Mouse (Mus musculus): Measurements from ENCODE around the gene Trim38. TPM values are rescaled to one million over a fixed set of nuclear protein-coding genes. Genes with fewer than 3 reads are reported as not detected.
"Not testable (repeated sequence)": the region's sequence is repeated elsewhere in the genome, so short reads cannot be mapped to it uniquely, and the experiment has no call there.

The Trim38 gene
- polyA plus RNA-seq, 1 experiment from 2014 or later: 0.24 TPM

GRCm38 (mm10) chr13:23743215-23743614 lies 26.5 kb upstream of the Trim38 start:
- Histone ChIP-seq H3K4me2 (peak overlapping the region; percentile 10), H3K9ac (ENCODE audit: low read depth, low read length) (no peak overlapping the region), H3K4me3 (ENCODE audit: low read depth, low read length) (no peak overlapping the region), H3K27me3 (ENCODE audit: control insufficient read depth, insufficient read depth, low read length) (no peaks in the 10 kb centered on the region), H3K4me1 (ENCODE audit: control insufficient read depth, insufficient read depth, low read length) (peaks cover 9% of the 10 kb centered on the region), H3K27ac (ENCODE audit: low read depth, low read length) (0 out of 2 replicates have a peak overlapping the region, but pooled peaks have one; percentile 22), H3K9me3 (replicated peaks; ENCODE audit: control insufficient read depth, low read length) (no peaks in the 10 kb centered on the region), H3K36me3 (ENCODE audit: control insufficient read depth, insufficient read depth, low read length) (no peaks in the 10 kb centered on the region)
- 80% methylated on average over 5 of the region's 5 CpGs for WGBS (ENCODE audit: insufficient replicate concordance)
- ATAC-seq (replicated peaks; ENCODE audit: insufficient number of reproducible peaks, low FRiP score, low TSS enrichment): no peak

- H3K27me3 ChIP-seq (ENCODE audit: control insufficient read depth, insufficient read depth, low read length): no peaks in the 10 kb centered on the region
- ATAC-seq (replicated peaks; ENCODE audit: insufficient number of reproducible peaks, low FRiP score, low TSS enrichment): no peak
- H3K27ac ChIP-seq (ENCODE audit: low read depth, low read length): peak overlapping the region; percentile 100; the same call in 1 of the 2 replicates
- peaks cover 9% of the 10 kb centered on the region for H3K4me1 ChIP-seq (ENCODE audit: control insufficient read depth, insufficient read depth, low read length)
- H3K9ac ChIP-seq (ENCODE audit: low read depth, low read length): peak overlapping the region; percentile 59
- peak overlapping the region; percentile 71 for H3K4me2 ChIP-seq
- no peak overlapping the region for H3K4me3 ChIP-seq (ENCODE audit: low read depth, low read length)
- H3K36me3 ChIP-seq (ENCODE audit: control insufficient read depth, insufficient read depth, low read length): no peaks in the 10 kb centered on the region
- H3K9me3 ChIP-seq (replicated peaks; ENCODE audit: control insufficient read depth, low read length): no peaks in the 10 kb centered on the region
- WGBS (ENCODE audit: insufficient replicate concordance): 50% methylated on average over 4 of the region's 4 CpGs
Measured at GRCm38 (mm10) chr13:23743963-23744362, 25.8 kb upstream of the Trim38 start.

DNA sequence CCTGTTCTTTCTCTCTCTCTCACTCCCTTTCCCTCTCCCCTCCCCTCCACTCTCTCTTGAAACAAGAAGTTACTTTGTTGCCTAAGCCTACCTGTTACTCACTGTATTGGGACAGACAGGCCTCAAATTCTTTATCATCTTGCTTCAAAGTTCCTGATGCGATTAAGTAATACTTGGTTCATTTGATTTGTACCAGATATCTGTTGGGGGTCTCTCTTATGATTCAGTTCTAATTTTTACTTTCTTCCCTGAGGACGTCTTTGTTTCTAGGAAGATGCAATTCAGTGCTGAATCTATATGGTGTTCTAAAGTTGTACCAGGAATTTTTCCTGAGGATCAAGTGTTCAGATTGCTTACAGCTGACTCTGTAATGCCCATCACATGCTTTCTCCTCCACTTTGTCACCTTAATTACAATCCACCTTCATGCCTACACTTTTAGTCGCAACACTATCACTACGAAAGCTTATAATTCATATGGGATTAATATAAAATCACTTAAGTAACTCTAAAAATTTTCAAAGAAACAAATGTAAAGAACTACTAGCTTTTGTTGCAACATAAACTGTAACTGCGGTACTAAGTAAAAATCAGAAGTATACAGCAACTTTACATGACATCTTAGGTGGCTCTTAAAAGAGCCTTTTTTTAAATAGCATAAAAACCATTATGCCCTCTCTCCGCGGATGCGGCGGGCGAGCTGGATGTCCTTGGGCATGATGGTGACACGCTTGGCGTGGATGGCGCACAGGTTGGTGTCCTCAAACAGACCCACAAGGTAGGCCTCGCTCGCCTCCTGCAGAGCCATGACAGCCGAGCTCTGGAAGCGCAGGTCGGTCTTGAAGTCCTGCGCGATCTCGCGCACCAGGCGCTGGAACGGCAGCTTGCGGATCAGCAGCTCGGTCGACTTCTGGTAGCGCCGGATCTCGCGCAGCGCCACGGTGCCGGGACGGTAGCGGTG lies 25.0 kb upstream of the Trim38 start:
- Histone ChIP-seq H3K36me3 (ENCODE audit: control insufficient read depth, insufficient read depth, low read length) (no peaks in the 10 kb centered on the region), H3K4me3 (ENCODE audit: low read depth, low read length) (peak overlapping the region; percentile 37), H3K4me1 (ENCODE audit: control insufficient read depth, insufficient read depth, low read length) (peaks cover 9% of the 10 kb centered on the region), H3K27me3 (ENCODE audit: control insufficient read depth, insufficient read depth, low read length) (no peaks in the 10 kb centered on the region), H3K4me2 (peak overlapping the region; percentile 71), H3K9ac (ENCODE audit: low read depth, low read length) (peak overlapping the region; percentile 59), H3K27ac (ENCODE audit: low read depth, low read length) (peak overlapping the region; percentile 100), H3K9me3 (replicated peaks; ENCODE audit: control insufficient read depth, low read length) (no peaks in the 10 kb centered on the region)
- ATAC-seq (replicated peaks; ENCODE audit: insufficient number of reproducible peaks, low FRiP score, low TSS enrichment): 0 out of 2 replicates have a peak, but pooled peaks have one; percentile 2
- whole genome bisulfite sequencing (ENCODE audit: insufficient replicate concordance): 2% methylated on average over 15 of the region's 36 CpGs

DNA sequence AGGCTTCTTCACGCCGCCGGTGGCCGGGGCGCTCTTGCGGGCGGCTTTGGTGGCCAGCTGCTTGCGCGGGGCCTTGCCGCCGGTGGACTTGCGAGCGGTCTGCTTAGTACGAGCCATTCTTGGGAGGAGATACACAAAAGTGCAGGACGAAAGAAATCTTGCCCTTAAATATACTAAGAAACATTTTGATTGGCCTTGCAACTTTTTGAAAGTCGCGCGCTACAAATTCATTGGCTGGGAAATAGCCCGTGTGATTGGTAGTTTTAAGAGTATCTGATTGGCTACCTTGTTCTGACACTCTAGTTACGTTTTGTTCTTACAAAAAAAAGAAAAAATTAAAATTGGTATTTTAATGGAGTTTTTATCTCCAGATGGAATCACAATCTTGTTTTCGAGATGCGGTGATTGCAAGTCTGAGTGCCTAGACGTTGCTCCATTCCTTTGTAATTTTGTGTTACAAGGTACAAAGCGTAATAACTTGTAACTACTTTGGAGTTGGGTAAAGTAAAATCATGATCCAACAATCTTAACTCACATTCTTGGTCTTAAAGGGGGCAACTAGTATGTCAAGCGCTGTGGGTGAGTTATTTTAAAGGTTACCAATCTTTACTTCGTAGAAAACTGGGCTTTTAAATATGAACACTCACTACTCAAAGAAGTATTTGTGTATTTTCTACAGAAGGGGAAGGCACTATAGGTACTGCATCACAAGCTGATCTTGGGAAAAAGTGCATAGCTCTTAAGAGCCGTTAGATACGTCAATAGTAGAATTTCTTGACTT lies 24.1 kb upstream of the Trim38 start, which contains the start of gene Hist1h3c:
Gene Hist1h3c, minus strand, starts transcription at position 222 of the 781 bp plus-strand sequence.
- H3K27me3 ChIP-seq (ENCODE audit: control insufficient read depth, insufficient read depth, low read length): no peaks in the 10 kb centered on the region
- no peaks in the 10 kb centered on the region for H3K9me3 ChIP-seq (replicated peaks; ENCODE audit: control insufficient read depth, low read length)
- ATAC-seq (replicated peaks; ENCODE audit: insufficient number of reproducible peaks, low FRiP score, low TSS enrichment): peak; percentile 61
- H3K4me2 ChIP-seq: peak within 1 kb of the TSS; percentile 71
- H3K27ac ChIP-seq (ENCODE audit: low read depth, low read length): peak within 1 kb of the TSS; percentile 100
- peak within 1 kb of the TSS; percentile 37 for H3K4me3 ChIP-seq (ENCODE audit: low read depth, low read length)
- WGBS (ENCODE audit: insufficient replicate concordance): 1% methylated on average over 24 of the region's 28 CpGs
- H3K9ac ChIP-seq (ENCODE audit: low read depth, low read length): peak within 1 kb of the TSS; percentile 80
- H3K36me3 ChIP-seq (ENCODE audit: control insufficient read depth, insufficient read depth, low read length): no peaks in the 10 kb centered on the region
- H3K4me1 ChIP-seq (ENCODE audit: control insufficient read depth, insufficient read depth, low read length): peaks cover 9% of the 10 kb centered on the region

GRCm38 (mm10) chr13:23746201-23747080 lies 23.3 kb upstream of the Trim38 start, which contains the start of gene Hist1h2bb:
Hist1h2bb (plus strand) TSS chr13:23746734.
- Histone ChIP-seq H3K4me2 (peak within 1 kb of the TSS; percentile 71), H3K9ac (ENCODE audit: low read depth, low read length) (peak within 1 kb of the TSS; percentile 80), H3K4me3 (ENCODE audit: low read depth, low read length) (peak within 1 kb of the TSS; percentile 37), H3K27ac (ENCODE audit: low read depth, low read length) (peak within 1 kb of the TSS; percentile 100)
- H3K36me3 ChIP-seq (ENCODE audit: control insufficient read depth, insufficient read depth, low read length); H3K4me1 ChIP-seq (ENCODE audit: control insufficient read depth, insufficient read depth, low read length); H3K9me3 ChIP-seq (replicated peaks; ENCODE audit: control insufficient read depth, low read length); H3K27me3 ChIP-seq (ENCODE audit: control insufficient read depth, insufficient read depth, low read length): not testable (repeated sequence)
- WGBS (ENCODE audit: insufficient replicate concordance): under 1% methylated on average over 39 of the region's 58 CpGs
- ATAC-seq (replicated peaks; ENCODE audit: insufficient number of reproducible peaks, low FRiP score, low TSS enrichment): peak; percentile 88

DNA sequence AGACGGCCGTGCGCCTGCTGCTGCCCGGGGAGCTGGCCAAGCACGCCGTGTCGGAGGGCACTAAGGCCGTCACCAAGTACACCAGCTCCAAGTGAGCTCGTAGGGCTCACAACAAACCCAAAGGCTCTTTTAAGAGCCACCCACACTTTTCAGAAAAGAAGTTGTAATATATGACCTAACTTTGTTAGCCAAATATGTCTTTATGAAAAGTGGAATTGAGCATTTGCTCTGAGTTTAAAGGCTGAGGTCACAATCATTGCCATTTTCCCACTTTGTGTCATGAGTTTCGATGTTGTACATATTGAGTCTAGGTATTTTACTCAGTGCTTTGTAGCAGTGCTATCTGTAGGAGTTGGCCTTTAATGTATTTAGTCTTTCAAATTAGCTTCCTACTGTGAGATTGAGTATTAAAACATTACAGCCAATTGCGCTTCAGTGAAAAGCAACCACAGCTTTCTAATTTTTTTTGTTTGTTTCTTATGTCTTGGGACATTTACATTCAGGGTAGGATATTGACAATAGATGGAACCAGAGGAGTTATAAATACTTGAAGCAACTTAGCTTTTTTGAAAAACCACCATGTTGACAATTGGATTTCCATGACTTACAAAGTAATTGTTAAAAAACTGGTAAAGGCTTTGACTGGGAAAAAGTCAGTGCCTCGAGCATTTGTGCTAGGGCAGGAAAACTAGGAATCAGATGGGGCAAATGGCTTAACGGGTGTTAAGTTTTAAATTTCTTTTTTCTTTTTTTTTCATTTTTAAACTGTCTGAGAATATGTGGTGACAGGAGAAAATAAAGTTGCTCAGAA lies 22.4 kb upstream of the Trim38 start:
- no peak for ATAC-seq (replicated peaks; ENCODE audit: insufficient number of reproducible peaks, low FRiP score, low TSS enrichment)
- WGBS (ENCODE audit: insufficient replicate concordance): 5% methylated on average over 10 of the region's 13 CpGs
- no peaks in the 10 kb centered on the region for H3K9me3 ChIP-seq (replicated peaks; ENCODE audit: control insufficient read depth, low read length)
- no peaks in the 10 kb centered on the region for H3K36me3 ChIP-seq (ENCODE audit: control insufficient read depth, insufficient read depth, low read length)
- H3K4me1 ChIP-seq (ENCODE audit: control insufficient read depth, insufficient read depth, low read length): peaks cover 5% of the 10 kb centered on the region
- H3K9ac ChIP-seq (ENCODE audit: low read depth, low read length): peak overlapping the region; percentile 80
- H3K27me3 ChIP-seq (ENCODE audit: control insufficient read depth, insufficient read depth, low read length): no peaks in the 10 kb centered on the region
- peak overlapping the region; percentile 37 for H3K4me3 ChIP-seq (ENCODE audit: low read depth, low read length)
- H3K4me2 ChIP-seq: peak overlapping the region; percentile 71
- peak overlapping the region; percentile 100 for H3K27ac ChIP-seq (ENCODE audit: low read depth, low read length)

- H3K4me2 ChIP-seq: peak overlapping the region; percentile 71
- peak overlapping the region; percentile 70 for H3K9ac ChIP-seq (ENCODE audit: low read depth, low read length)
- no peaks in the 10 kb centered on the region for H3K36me3 ChIP-seq (ENCODE audit: control insufficient read depth, insufficient read depth, low read length)
- no peak for ATAC-seq (replicated peaks; ENCODE audit: insufficient number of reproducible peaks, low FRiP score, low TSS enrichment)
- H3K9me3 ChIP-seq (replicated peaks; ENCODE audit: control insufficient read depth, low read length): no peaks in the 10 kb centered on the region
- no peak overlapping the region for H3K4me3 ChIP-seq (ENCODE audit: low read depth, low read length)
- peak overlapping the region; percentile 100 for H3K27ac ChIP-seq (ENCODE audit: low read depth, low read length)
- WGBS (ENCODE audit: insufficient replicate concordance): 12% methylated on average over 4 of the region's 4 CpGs
- H3K4me1 ChIP-seq (ENCODE audit: control insufficient read depth, insufficient read depth, low read length): peaks cover 5% of the 10 kb centered on the region
- no peaks in the 10 kb centered on the region for H3K27me3 ChIP-seq (ENCODE audit: control insufficient read depth, insufficient read depth, low read length)
Measured at GRCm38 (mm10) chr13:23747892-23748288, 21.8 kb upstream of the Trim38 start.
